Mouse (Mus musculus) midbrain, embryonic 10.5 days (tissue): Measurements from ENCODE around the gene Olfr644. TPM values are rescaled to one million over a fixed set of nuclear protein-coding genes. Genes with fewer than 3 reads are reported as not detected.

Source experiments
- DNase-seq: peaks from one replicate; pipeline ENCODE4 v3.0.0-alpha.2; 2017; ENCODE audit warnings: low spot score
- H3K27ac ChIP-seq: fragments of 300-500 bp; sonication (generic); replicated peaks from 2 replicates; pipeline ENCODE4 v1.5.1; 2016; ENCODE audit warnings: mild to moderate bottlenecking
- H3K27me3 ChIP-seq: fragments of 300-500 bp; sonication (generic); 2 replicates; pipeline ENCODE4 v1.6.1; 2016; ENCODE audit warnings: low read depth, mild to moderate bottlenecking; ENCODE audit not compliant: poor library complexity, severe bottlenecking
- H3K36me3 ChIP-seq: fragments of 300-500 bp; sonication (generic); 2 replicates; pipeline ENCODE4 v1.6.1; 2016; ENCODE audit warnings: mild to moderate bottlenecking, moderate library complexity
- H3K4me1 ChIP-seq: fragments of 300-500 bp; sonication (generic); 2 replicates; pipeline ENCODE4 v1.6.1; 2016
- H3K4me3 ChIP-seq: fragments of 300-500 bp; sonication (generic); 2 replicates; pipeline ENCODE4 v1.5.1; 2016; ENCODE audit warnings: mild to moderate bottlenecking, moderate library complexity
- H3K9me3 ChIP-seq: fragments of 300-500 bp; sonication (generic); replicated peaks from 2 replicates; pipeline ENCODE4 v1.6.1; 2016; ENCODE audit warnings: mild to moderate bottlenecking
- polyA plus RNA-seq: library from polyadenylated mRNA; unstranded; fragments of >200 nt; fragmentation: Nextera tagmentation; extraction: Ambion mirVana; gene quantifications from 2 replicates; pipeline ENCODE4 v1.2.1, GENCODE M21; 2016

The Olfr644 gene
- polyA plus RNA-seq, 1 experiment from 2014 or later = not detected

DNA sequence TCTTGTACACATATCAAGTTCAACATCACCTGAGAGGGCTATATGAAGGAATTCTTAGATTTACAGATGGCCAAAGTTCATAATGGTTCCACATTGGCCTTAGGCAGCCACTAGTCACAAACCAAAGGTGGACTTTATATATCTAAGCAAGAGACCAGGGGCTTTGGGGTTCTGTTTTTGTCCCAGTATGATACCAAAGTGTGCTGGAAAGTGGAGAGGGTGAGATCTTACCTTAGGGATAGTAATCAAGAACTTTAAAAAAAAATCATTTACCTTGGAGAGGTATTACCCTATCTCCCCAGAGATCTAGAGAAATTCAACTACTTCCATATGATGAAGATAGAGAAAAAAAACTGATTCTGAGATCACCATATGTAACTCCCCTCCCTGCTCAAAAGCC lies 54.5 kb downstream of the Olfr644 start, which contains the start of gene Olfr639:
Olfr639 (minus strand) TSS at position 101 of the 400 bp plus-strand sequence.
- H3K4me3 ChIP-seq = no peak within 1 kb of the TSS
- H3K4me1 ChIP-seq = no peaks in the 10 kb centered on the region
- no peak within 1 kb of the TSS for H3K27ac ChIP-seq
- H3K9me3 ChIP-seq = no peaks in the 10 kb centered on the region
- no peaks in the 10 kb centered on the region for H3K27me3 ChIP-seq
- DNase-seq = no peak
- no peaks in the 10 kb centered on the region for H3K36me3 ChIP-seq

Other genes with a start within 250 kb of the Olfr644 start
- gene Hbb-bs, start 243.8 kb downstream of the Olfr644 start, polyA plus RNA-seq = 74.3 and 117 TPM in 2 replicates
- gene Hbb-bh2, start 231.3 kb downstream of the Olfr644 start, polyA plus RNA-seq = 0.23 TPM in 1 of 2 replicates, not detected in the other
- gene Hbb-bh1, start 228.7 kb downstream of the Olfr644 start, polyA plus RNA-seq = 3,029 and 4,275 TPM in 2 replicates
- 7,838 and 8,555 TPM in 2 replicates for gene Hbb-y, start 218.7 kb downstream of the Olfr644 start, polyA plus RNA-seq
- gene Olfr66, start 185.6 kb downstream of the Olfr644 start, polyA plus RNA-seq = not detected in 2 replicates
- gene Olfr64, start 177.4 kb downstream of the Olfr644 start, polyA plus RNA-seq = not detected in 2 replicates
- gene Olfr65, start 168.4 kb downstream of the Olfr644 start, polyA plus RNA-seq = not detected in 2 replicates
- gene Olfr631, start 143.0 kb downstream of the Olfr644 start, polyA plus RNA-seq = not detected in 2 replicates
- not detected in 2 replicates for gene Olfr632, start 137.5 kb downstream of the Olfr644 start, polyA plus RNA-seq
- not detected in 2 replicates for gene Olfr633, start 127.4 kb downstream of the Olfr644 start, polyA plus RNA-seq
- 0.01 and 0.04 TPM in 2 replicates for gene Olfr635, start 100.7 kb downstream of the Olfr644 start, polyA plus RNA-seq
- gene Olfr638, start 73.1 kb downstream of the Olfr644 start, polyA plus RNA-seq = not detected in 2 replicates
- not detected in 2 replicates for gene Olfr639, start 54.6 kb downstream of the Olfr644 start, polyA plus RNA-seq
- not detected in 2 replicates for gene Olfr640, start 46.3 kb downstream of the Olfr644 start, polyA plus RNA-seq
- not detected in 2 replicates for gene Olfr641, start 36.4 kb downstream of the Olfr644 start, polyA plus RNA-seq
- gene Olfr642, start 19.2 kb downstream of the Olfr644 start, polyA plus RNA-seq = not detected in 2 replicates
- not detected in 2 replicates for gene 4930516K23Rik, start 10.4 kb downstream of the Olfr644 start, polyA plus RNA-seq
- not detected in 2 replicates for gene Olfr645, start 13.6 kb upstream of the Olfr644 start, polyA plus RNA-seq
- not detected in 2 replicates for gene Olfr646, start 33.0 kb upstream of the Olfr644 start, polyA plus RNA-seq
- not detected in 2 replicates for gene Ubqln5, start 58.0 kb upstream of the Olfr644 start, polyA plus RNA-seq
- not detected in 2 replicates for gene Olfr643, start 65.5 kb upstream of the Olfr644 start, polyA plus RNA-seq
- not detected in 2 replicates for gene Ubqln3, start 71.4 kb upstream of the Olfr644 start, polyA plus RNA-seq
- not detected in 2 replicates for gene Ubqlnl, start 78.7 kb upstream of the Olfr644 start, polyA plus RNA-seq
- not detected in 2 replicates for gene Olfm5, start 93.0 kb upstream of the Olfr644 start, polyA plus RNA-seq
- 0.21 and 0.29 TPM in 2 replicates for gene Olfr648, start 111.5 kb upstream of the Olfr644 start, polyA plus RNA-seq
- gene Olfr649, start 124.1 kb upstream of the Olfr644 start, polyA plus RNA-seq = not detected in 2 replicates
- 3.6 and 4.9 TPM in 2 replicates for gene Trim6, start 146.9 kb upstream of the Olfr644 start, polyA plus RNA-seq
- 0.44 and 0.93 TPM in 2 replicates for gene Trim34a, start 172.6 kb upstream of the Olfr644 start, polyA plus RNA-seq
- gene Trim5, start 216.2 kb upstream of the Olfr644 start, polyA plus RNA-seq = 0.11 TPM in 1 of 2 replicates, not detected in the other
- 1.2 and 1.8 TPM in 2 replicates for gene Trim12a, start 243.6 kb upstream of the Olfr644 start, polyA plus RNA-seq